Mouse (Mus musculus) MEL (cell line): ENCODE data around the gene Qtrt2.

Experiments
- CTCF ChIP-seq, 3 experiments: IDR thresholded peaks in 2 of 3; conservative IDR thresholded peaks in 1 of 3; 2 replicates each; pipeline ENCODE4 v1.5.1; 2011 to 2012; ENCODE audit warnings: low read length in 3 of 3, low read depth in 2 of 3, mild to moderate bottlenecking in 2 of 3, improper control_type of control experiment in 1 of 3, inconsistent platforms in 1 of 3, mixed read lengths in 1 of 3, moderate library complexity in 1 of 3; ENCODE audit not compliant: control insufficient read depth in 1 of 3, insufficient read depth in 1 of 3, poor library complexity in 1 of 3, severe bottlenecking in 1 of 3
- EP300 ChIP-seq, 2 experiments: IDR thresholded peaks; 2 replicates each; pipeline ENCODE4 v1.6.1; 2011; ENCODE audit warnings: improper control_type of control experiment in 2 of 2, low read length in 2 of 2, low read depth in 1 of 2, mild to moderate bottlenecking in 1 of 2
- TAL1 ChIP-seq: IDR thresholded peaks from 2 replicates; pipeline ENCODE4 v1.6.1; 2012; ENCODE audit warnings: mild to moderate bottlenecking, inconsistent platforms, low read length, moderate library complexity, mixed read lengths
- UBTF ChIP-seq: IDR thresholded peaks from 2 replicates; pipeline ENCODE4 v1.6.1; 2012; ENCODE audit warnings: low read depth, mild to moderate bottlenecking, inconsistent platforms, low read length, improper control_type of control experiment, moderate library complexity, borderline replicate concordance; ENCODE audit not compliant: insufficient read depth
- ZNF384 ChIP-seq: IDR thresholded peaks from 2 replicates; pipeline ENCODE4 v1.6.1; 2012; ENCODE audit warnings: low read depth, mild to moderate bottlenecking, inconsistent platforms, low read length, improper control_type of control experiment

GRCm38 (mm10) chr16:43890747-43891336 is 35.8 kb downstream of the Qtrt2 start:
- TF ChIP-seq EP300 (IDR thresholded peaks at IDR 0.05; ENCODE audit: low read depth in 1 of 2, low read length in 2 of 2) (no peak), UBTF (no peak), TAL1 (no peak), CTCF (IDR thresholded peaks at IDR 0.05 in 2 of 3, conservative IDR thresholded peaks at IDR 0.05 in 1 of 3; ENCODE audit: control insufficient read depth in 1 of 3, insufficient read depth in 1 of 3, low read depth in 2 of 3, low read length in 3 of 3, poor library complexity in 1 of 3, severe bottlenecking in 1 of 3) (no peak), ZNF384 (no peak)
